Mouse (Mus musculus) gonadal fat pad, adult 2 months (tissue): ENCODE measurements around the gene Pcyt1b. TPM values are rescaled to one million over a fixed set of nuclear protein-coding genes. Genes with fewer than 3 reads are reported as not detected.

ENCODE experiments used
- DNase-seq: peaks from one replicate; pipeline ENCODE4 v3.0.0-alpha.2; 2012; ENCODE audit warnings: low read depth
- polyA plus RNA-seq: library from polyadenylated mRNA; depleted of rRNA; stranded (reverse); fragments of >200 nt; gene quantifications from 2 replicates; pipeline ENCODE4 v1.2.3, GENCODE M21; 2012; rRNA removed

The Pcyt1b gene
- polyA plus RNA-seq, 1 experiment = 1.2 TPM

- DNase-seq = no peak
These were observed 77.7 kb downstream of the Pcyt1b start for GRCm38 (mm10) chrX:93732407-93732806.

GRCm38 (mm10) chrX:93732975-93733748, 78.5 kb downstream of the Pcyt1b start:
- no peak for DNase-seq

GRCm38 (mm10) chrX:93749165-93749564, 94.5 kb downstream of the Pcyt1b start:
- DNase-seq = no peak

- DNase-seq = no peak
These were observed 95.9 kb downstream of the Pcyt1b start for GRCm38 (mm10) chrX:93750566-93750965.

GRCm38 (mm10) chrX:93755210-93755842, 100.7 kb downstream of the Pcyt1b start:
- no peak for DNase-seq

- DNase-seq = no peak
These were observed 102.3 kb downstream of the Pcyt1b start for GRCm38 (mm10) chrX:93756867-93757455.

GRCm38 (mm10) chrX:93760770-93761169, 106.1 kb downstream of the Pcyt1b start:
- no peak for DNase-seq

GRCm38 (mm10) chrX:93789562-93789961, 134.9 kb downstream of the Pcyt1b start:
- no peak for DNase-seq

GRCm38 (mm10) chrX:93793168-93793567, 138.5 kb downstream of the Pcyt1b start:
- DNase-seq = no peak

Other genes with a start within 250 kb of the Pcyt1b start
- gene Pola1, start 22.7 kb upstream of the Pcyt1b start, polyA plus RNA-seq = 0.90 and 1.5 TPM in 2 replicates
- gene Pdk3, start 177.3 kb downstream of the Pcyt1b start, polyA plus RNA-seq = 15.5 and 15.7 TPM in 2 replicates